Mouse (Mus musculus): ENCODE results near the gene Spast. TPM values are rescaled to one million over a fixed set of nuclear protein-coding genes. Genes with fewer than 3 reads are reported as not detected.
A peak's percentile ranks its signal among the peaks of the same experiment; 100 is the strongest.

Spast gene
- polyA plus RNA-seq, 1 experiment from 2014 or later, result 12.6 TPM

- Histone ChIP-seq H3K27ac (no peak overlapping the region), H3K36me3 (0 out of 2 replicates have a peak, but pooled peaks cover 3% of the 10 kb centered on the region), H3K9me3 (replicated peaks) (no peaks in the 10 kb centered on the region), H3K9ac (no peak overlapping the region), H3K4me1 (replicated peaks) (peaks cover 11% of the 10 kb centered on the region), H3K27me3 (no peaks in the 10 kb centered on the region), H3K4me3 (no peak overlapping the region), H3K4me2 (no peak overlapping the region)
- no peak for ATAC-seq (replicated peaks; ENCODE audit: insufficient number of reproducible peaks, insufficient read depth, low FRiP score, low read depth)
- WGBS, result 92% methylated on average over 2 of the region's 2 CpGs
Measured at GRCm38 (mm10) chr17:74397173-74397572, 58.4 kb downstream of the Spast start.

- no peak overlapping the region for H3K27ac ChIP-seq
- H3K9ac ChIP-seq, result no peak overlapping the region
- WGBS, result 87% methylated on average over 12 of the region's 12 CpGs
- ATAC-seq (replicated peaks; ENCODE audit: insufficient number of reproducible peaks, insufficient read depth, low FRiP score, low read depth), result no peak
- peaks cover 45% of the 10 kb centered on the region for H3K36me3 ChIP-seq
- H3K27me3 ChIP-seq, result no peaks in the 10 kb centered on the region
- H3K4me3 ChIP-seq, result no peak overlapping the region
- no peaks in the 10 kb centered on the region for H3K4me1 ChIP-seq (replicated peaks)
- H3K4me2 ChIP-seq, result no peak overlapping the region
- H3K9me3 ChIP-seq (replicated peaks), result no peaks in the 10 kb centered on the region
Measured at GRCm38 (mm10) chr17:74402486-74403222, 63.9 kb downstream of the Spast start.

DNA sequence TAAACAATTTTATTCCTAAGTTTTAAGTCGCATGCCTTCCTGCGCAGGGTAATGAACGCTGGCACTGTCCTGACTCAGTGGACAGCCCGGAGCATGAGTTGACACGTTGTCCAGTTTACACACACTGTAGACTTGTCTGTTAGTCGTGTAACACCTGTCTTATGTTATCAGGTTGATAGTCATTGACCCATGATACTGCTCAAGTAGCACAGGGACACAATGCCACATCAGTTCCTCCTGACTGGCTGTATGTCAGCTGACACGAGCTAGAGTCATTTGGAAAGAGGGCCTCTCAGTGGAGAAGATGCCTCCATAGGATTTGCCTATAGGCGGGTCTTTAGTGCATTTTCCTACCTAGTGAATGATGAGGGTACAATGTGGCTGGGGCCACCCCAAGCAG lies 67.7 kb downstream of the Spast start:
- Histone ChIP-seq H3K4me2 (no peak overlapping the region), H3K9ac (no peak overlapping the region), H3K27me3 (no peaks in the 10 kb centered on the region), H3K36me3 (peaks cover 55% of the 10 kb centered on the region), H3K4me3 (no peak overlapping the region), H3K9me3 (replicated peaks) (no peaks in the 10 kb centered on the region), H3K4me1 (replicated peaks) (0 out of 2 replicates have a peak, but pooled peaks cover 2% of the 10 kb centered on the region), H3K27ac (no peak overlapping the region)
- ATAC-seq (replicated peaks; ENCODE audit: insufficient number of reproducible peaks, insufficient read depth, low FRiP score, low read depth), result no peak
- WGBS, result 79% methylated on average over 8 of the region's 8 CpGs

GRCm38 (mm10) chr17:74409722-74410121 lies 70.9 kb downstream of the Spast start:
- Histone ChIP-seq H3K9me3 (replicated peaks) (no peaks in the 10 kb centered on the region), H3K9ac (no peak overlapping the region), H3K4me3 (no peak overlapping the region), H3K36me3 (peaks cover 45% of the 10 kb centered on the region), H3K27me3 (no peaks in the 10 kb centered on the region), H3K4me2 (no peak overlapping the region), H3K27ac (no peak overlapping the region), H3K4me1 (replicated peaks) (0 out of 2 replicates have a peak, but pooled peaks cover 2% of the 10 kb centered on the region)
- ATAC-seq (replicated peaks; ENCODE audit: insufficient number of reproducible peaks, insufficient read depth, low FRiP score, low read depth), result no peak
- 26% methylated on average over 4 of the region's 4 CpGs for WGBS

DNA sequence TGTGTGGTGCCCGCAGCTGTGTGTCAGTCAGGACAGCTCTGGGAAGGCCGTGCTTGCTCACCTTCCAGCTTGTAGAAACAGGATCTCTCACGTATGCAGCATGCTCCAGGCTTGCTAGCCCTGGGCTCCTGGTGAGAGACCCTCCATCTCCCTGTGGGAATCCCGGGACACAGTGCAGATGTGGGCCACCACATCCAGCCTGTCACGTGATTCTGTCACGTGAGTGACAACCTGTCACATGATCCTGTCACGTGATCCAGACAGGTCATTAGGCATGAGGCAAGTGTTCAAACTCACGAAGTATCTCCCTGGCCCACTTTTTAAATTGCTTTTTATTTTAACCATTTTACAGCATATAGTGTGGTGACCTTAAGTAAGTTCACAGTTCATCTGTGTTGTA lies 74.5 kb downstream of the Spast start:
- Histone ChIP-seq H3K27me3 (no peaks in the 10 kb centered on the region), H3K9ac (no peak overlapping the region), H3K4me3 (no peak overlapping the region), H3K4me2 (no peak overlapping the region), H3K36me3 (peaks cover 45% of the 10 kb centered on the region), H3K9me3 (replicated peaks) (no peaks in the 10 kb centered on the region), H3K27ac (no peak overlapping the region), H3K4me1 (replicated peaks) (0 out of 2 replicates have a peak, but pooled peaks cover 2% of the 10 kb centered on the region)
- no peak for ATAC-seq (replicated peaks; ENCODE audit: insufficient number of reproducible peaks, insufficient read depth, low FRiP score, low read depth)
- 88% methylated on average over 8 of the region's 8 CpGs for WGBS

DNA sequence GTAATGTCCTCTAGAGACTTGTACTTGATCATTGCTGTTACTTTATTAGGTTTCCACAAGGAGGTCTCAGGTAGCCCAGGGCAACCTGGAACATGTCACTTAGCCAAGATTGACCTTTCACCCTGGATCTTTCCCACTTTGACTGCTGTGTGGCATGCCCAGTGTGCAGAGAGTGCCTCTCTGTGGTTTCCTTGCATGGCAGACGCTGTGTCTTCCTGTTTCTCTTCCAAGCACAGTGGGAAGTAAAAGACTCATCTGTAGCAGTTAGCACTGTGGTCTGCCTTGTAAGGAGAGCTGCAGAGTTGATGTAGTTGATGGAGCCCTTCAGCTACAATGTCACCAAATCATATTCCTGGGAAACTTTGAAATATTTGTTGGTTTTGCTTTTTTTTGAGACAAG lies 75.9 kb downstream of the Spast start:
- Histone ChIP-seq H3K27ac (no peak overlapping the region), H3K4me1 (replicated peaks) (no peaks in the 10 kb centered on the region), H3K9ac (no peak overlapping the region), H3K4me3 (no peak overlapping the region), H3K36me3 (peaks cover 49% of the 10 kb centered on the region), H3K4me2 (no peak overlapping the region), H3K9me3 (replicated peaks) (no peaks in the 10 kb centered on the region), H3K27me3 (no peaks in the 10 kb centered on the region)
- no peak for ATAC-seq (replicated peaks; ENCODE audit: insufficient number of reproducible peaks, insufficient read depth, low FRiP score, low read depth)
- WGBS, result 70% methylated on average over 1 of the region's 1 CpGs

DNA sequence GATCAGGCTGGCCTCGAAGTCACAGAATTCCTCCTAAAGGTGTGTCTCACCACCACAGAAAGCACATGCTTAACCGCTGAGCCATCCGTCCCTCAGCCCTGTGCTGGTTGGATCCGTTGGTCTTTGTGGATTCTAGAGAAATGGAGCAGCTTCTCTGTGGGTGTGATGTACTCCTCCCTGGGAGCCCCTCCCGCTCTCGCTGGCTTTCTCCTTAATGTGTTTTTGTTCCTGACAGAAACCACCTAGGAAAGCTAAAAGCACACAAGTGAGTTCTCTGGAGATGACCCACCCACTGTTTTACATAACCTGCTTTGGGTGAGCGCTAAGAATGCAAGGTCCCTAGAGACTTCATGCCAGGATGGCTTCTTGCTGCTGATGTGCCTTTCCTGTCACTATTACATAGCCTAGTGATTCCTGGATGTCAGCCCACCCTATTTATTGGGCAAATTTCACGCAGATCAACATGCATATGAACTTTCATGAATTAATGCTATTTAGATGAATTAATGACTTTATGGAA lies 78.1 kb downstream of the Spast start:
- Histone ChIP-seq H3K4me1 (replicated peaks) (no peaks in the 10 kb centered on the region), H3K9me3 (replicated peaks) (no peaks in the 10 kb centered on the region), H3K4me2 (no peak overlapping the region), H3K27ac (no peak overlapping the region), H3K4me3 (no peak overlapping the region), H3K9ac (no peak overlapping the region), H3K27me3 (no peaks in the 10 kb centered on the region), H3K36me3 (peaks cover 52% of the 10 kb centered on the region)
- no peak for ATAC-seq (replicated peaks; ENCODE audit: insufficient number of reproducible peaks, insufficient read depth, low FRiP score, low read depth)
- WGBS, result 88% methylated on average over 8 of the region's 8 CpGs

- Histone ChIP-seq H3K27me3 (no peaks in the 10 kb centered on the region), H3K9me3 (replicated peaks) (no peaks in the 10 kb centered on the region), H3K4me3 (no peak overlapping the region), H3K27ac (no peak overlapping the region), H3K9ac (no peak overlapping the region), H3K36me3 (peaks cover 50% of the 10 kb centered on the region), H3K4me2 (no peak overlapping the region), H3K4me1 (replicated peaks) (no peaks in the 10 kb centered on the region)
- ATAC-seq (replicated peaks; ENCODE audit: insufficient number of reproducible peaks, insufficient read depth, low FRiP score, low read depth), result no peak
- 74% methylated on average over 4 of the region's 4 CpGs for WGBS
Measured at GRCm38 (mm10) chr17:74418171-74418570, 79.4 kb downstream of the Spast start.

DNA sequence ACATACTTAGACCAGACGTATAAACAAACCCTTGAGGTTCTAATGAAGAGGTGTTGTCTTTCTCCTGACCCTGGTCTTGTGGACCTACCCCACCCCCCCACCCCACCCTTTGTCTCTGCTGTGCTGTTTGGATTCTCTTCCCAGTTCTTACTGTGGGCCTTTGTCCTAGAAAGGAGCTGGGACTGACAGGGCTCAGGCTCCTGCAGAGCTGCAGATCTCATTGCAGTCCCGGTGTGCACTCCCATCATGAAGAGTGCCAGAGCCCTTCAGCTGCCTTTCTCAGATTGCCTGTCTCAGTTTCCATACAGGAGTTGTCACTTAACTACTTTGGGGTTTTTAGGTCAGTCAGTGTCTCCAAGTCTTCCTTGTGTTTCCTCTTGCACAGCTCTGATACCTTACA lies 81.9 kb downstream of the Spast start:
- Histone ChIP-seq H3K4me2 (no peak overlapping the region), H3K27ac (no peak overlapping the region), H3K9ac (no peak overlapping the region), H3K27me3 (no peaks in the 10 kb centered on the region), H3K9me3 (replicated peaks) (no peaks in the 10 kb centered on the region), H3K4me3 (no peak overlapping the region), H3K4me1 (replicated peaks) (0 out of 2 replicates have a peak, but pooled peaks cover 3% of the 10 kb centered on the region), H3K36me3 (peaks cover 50% of the 10 kb centered on the region)
- WGBS, result 79% methylated on average over 2 of the region's 2 CpGs
- ATAC-seq (replicated peaks; ENCODE audit: insufficient number of reproducible peaks, insufficient read depth, low FRiP score, low read depth), result no peak

- Histone ChIP-seq H3K9ac (no peak overlapping the region), H3K4me1 (replicated peaks) (0 out of 2 replicates have a peak, but pooled peaks cover 3% of the 10 kb centered on the region), H3K36me3 (peaks cover 30% of the 10 kb centered on the region), H3K27ac (no peak overlapping the region), H3K27me3 (no peaks in the 10 kb centered on the region), H3K4me3 (no peak overlapping the region), H3K9me3 (replicated peaks) (no peaks in the 10 kb centered on the region), H3K4me2 (no peak overlapping the region)
- WGBS, result 74% methylated on average over 12 of the region's 12 CpGs
- peak; percentile 66; the same call in 1 of the 2 replicates for ATAC-seq (replicated peaks; ENCODE audit: insufficient number of reproducible peaks, insufficient read depth, low FRiP score, low read depth)
Measured at GRCm38 (mm10) chr17:74424401-74425005, 85.7 kb downstream of the Spast start.

DNA sequence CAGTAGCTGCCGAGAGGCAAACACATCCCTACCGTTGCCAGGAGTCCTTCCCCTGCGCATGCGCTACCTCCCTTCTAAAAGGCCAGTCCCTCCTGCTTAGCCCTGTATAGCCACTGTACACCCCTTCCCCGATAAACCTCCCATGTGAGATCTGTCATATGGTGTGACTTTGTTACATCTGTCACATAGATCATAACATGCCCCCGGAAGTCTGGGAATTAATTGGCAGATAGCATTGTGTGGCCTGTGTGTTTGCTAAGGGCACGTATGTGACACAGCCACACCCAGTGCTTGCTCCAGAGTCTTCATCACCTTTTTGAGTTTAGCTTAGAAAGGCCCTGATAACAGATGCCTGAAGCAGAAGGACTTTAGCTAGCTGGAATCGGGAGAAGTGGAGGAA lies 91.3 kb downstream of the Spast start:
- ATAC-seq (replicated peaks; ENCODE audit: insufficient number of reproducible peaks, insufficient read depth, low FRiP score, low read depth), result no peak
- H3K36me3 ChIP-seq, result no peaks in the 10 kb centered on the region
- WGBS, result 66% methylated on average over 8 of the region's 8 CpGs
- H3K4me3 ChIP-seq, result no peak overlapping the region
- H3K27me3 ChIP-seq, result no peaks in the 10 kb centered on the region
- no peaks in the 10 kb centered on the region for H3K9me3 ChIP-seq (replicated peaks)
- no peak overlapping the region for H3K4me2 ChIP-seq
- no peak overlapping the region for H3K27ac ChIP-seq
- no peak overlapping the region for H3K9ac ChIP-seq
- H3K4me1 ChIP-seq (replicated peaks), result peaks cover 10% of the 10 kb centered on the region
